Mouse (Mus musculus) gastrocnemius, postnatal 25 days (tissue): ENCODE data around the gene Hmga2. TPM values are rescaled to one million over a fixed set of nuclear protein-coding genes. Genes with fewer than 3 reads are reported as not detected.
A peak's percentile ranks its signal among the peaks of the same experiment; 100 is the strongest.

Experiments used
- DNase-seq: peaks from one replicate; pipeline ENCODE4 v3.0.0; 2022
- total RNA-seq, 2 experiments: library from RNA; stranded (reverse); gene quantifications; 1 replicate in 1 of 2; 2 replicates in 1 of 2; pipeline ENCODE4 v1.2.3; 2021

The Hmga2 gene
- total RNA-seq, 2 experiments from 2014 or later: 0.08 to 0.13 TPM

DNA sequence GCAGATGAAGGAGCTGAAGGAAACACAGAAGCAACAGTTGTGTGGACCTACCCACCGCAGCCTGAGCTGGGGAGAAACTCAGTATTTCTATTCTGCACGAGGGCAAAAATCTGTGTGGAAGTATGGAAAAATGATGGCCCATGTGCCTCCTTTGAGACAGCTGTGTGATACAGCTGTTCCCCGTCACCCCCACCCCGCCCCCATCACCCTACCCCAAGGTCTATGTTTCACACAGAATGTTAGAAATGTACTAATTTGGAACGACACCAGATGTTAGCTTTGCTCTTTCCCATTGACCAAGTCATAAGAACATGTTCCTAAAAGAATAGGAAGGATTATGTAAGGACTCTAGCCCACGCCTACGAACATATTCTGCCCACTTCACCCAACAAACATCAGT is 53.0 kb downstream of the Hmga2 start:
- DNase-seq: no peak

DNA sequence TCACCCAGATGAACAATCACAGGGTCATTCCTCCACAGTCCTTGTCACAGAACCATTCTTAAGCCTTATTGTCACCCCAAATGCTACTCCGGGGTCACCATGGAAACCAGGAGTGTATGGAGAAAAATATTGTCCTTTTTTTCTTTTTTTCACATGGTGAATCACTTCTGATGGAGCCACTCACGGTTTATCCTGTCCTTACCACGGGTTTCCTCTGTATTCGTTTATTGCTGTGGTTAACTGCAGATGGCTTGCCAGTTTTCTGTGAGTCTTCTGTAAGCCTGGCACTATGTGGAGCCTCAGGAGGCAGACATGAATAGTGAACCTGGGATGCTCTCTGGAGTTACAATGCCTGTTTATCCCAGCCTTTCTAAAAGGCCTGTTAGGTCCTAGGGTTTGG is 53.4 kb downstream of the Hmga2 start:
- DNase-seq: no peak

- peak; percentile 82 for DNase-seq
Observed at GRCm38 (mm10) chr10:120422050-120422449, 54.2 kb downstream of the Hmga2 start.

DNA sequence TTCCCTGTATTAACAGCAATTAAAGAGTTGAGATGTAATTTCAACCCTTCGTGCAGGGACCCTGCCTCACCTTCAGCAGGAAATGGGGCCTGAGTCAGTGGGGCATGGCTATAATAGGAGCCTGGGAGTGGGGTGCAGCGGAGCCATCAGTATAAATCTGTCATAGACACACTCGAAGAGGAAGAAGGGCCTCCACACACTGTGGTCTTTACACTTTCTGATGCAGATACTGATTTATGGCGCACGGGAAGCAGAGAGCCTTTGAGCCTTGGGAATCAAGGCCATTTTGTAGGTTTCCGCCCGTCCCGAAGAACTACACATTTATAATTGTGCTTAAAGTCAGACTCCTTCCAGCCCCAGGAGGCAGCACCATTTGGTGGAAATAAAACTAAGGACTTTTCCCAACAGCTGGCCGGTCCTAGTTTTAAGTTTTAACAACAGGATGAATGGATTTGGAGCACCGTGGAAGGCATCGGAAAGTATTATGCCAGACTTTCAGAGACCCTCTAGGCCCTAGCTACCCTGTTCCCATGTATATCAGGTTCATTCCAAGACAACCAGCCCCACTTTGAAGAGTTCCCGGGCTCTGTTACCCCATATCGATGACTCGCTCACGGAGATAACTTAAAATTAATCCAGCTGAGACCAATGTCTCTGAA is 55.2 kb downstream of the Hmga2 start:
- no peak for DNase-seq

DNA sequence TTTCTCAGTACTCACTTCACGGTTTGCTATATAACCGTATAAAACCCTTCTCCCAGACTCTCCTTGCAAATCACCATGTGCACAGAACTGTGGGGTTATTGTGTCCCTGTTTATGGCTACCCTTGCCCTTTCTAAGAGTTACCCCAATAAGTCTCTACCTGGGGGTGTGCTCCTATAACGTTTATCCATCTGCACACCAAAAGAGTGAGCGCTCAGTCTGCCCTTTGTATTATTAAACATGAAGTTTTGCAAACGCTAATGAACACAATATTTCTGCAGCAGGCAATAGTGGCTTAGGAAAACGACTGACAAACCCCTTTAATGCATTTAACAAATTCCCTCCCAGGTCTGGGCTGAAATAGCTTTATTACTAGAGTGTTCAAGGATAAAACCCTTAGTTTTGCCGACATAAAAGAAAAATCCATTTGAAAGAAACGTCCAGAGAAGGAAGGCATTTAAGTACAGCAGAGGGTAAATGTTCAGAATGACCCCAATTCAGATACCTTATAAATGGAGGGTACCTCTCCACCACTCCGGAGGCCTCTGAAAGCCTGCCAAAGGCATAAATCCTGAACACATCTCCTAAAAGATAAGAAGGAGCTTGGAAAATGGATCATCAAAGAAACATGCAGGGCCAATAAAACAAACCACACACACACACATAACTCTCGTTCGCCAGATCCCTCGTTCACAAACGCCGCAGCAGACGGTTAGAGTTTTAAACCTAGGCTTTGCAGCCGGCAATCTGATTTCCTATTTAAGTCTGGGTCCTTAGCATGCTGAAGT is 57.3 kb downstream of the Hmga2 start:
- no peak for DNase-seq

- no peak for DNase-seq
Observed at GRCm38 (mm10) chr10:120418211-120418610, 58.1 kb downstream of the Hmga2 start.

DNA sequence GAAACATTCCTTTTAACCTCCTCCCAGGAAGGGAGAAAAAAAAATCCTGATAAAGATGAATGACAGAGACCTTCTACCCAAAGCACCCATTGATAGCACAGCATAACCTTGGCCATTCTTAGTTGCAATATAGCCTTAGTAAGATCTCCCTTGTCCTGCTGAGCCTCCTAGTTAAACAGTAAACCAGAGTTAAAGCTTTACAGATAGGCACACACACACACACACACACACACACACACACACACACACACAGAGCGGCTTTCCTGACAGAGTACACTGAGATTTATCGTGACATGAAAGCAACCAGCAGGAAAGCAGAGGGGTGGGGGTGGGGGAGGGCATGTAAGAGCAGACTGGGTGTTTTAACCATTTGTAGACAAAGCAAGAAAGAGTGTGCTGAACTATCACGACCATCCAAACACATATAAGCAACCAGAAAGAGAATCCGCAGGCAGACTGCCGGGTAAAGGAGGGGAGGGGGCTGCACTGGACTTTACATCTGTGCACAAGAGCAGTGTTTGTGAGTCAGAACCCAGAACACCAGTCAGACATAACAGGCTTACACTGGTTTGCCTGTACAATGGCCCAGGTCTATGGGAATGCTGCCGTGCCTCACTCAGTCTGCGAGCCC is 58.7 kb downstream of the Hmga2 start:
- DNase-seq: no peak

DNA sequence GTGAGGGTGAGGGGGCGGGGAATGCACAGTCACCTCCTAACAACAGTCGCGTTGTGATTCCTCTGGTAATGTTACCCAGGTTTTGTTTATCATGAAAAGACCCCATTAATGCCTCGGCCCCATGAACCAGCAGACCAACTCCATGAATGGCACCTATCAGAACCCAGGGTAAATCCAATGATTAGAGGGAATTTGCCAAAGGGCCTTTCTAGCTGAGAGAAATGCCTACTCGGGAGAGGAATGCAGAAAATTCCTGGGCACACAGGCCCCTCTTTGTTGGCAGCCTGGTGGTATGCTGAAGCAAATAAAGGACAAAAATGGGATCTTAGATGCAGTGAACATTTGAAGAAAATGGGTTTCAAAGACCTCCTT is 59.2 kb downstream of the Hmga2 start:
- DNase-seq: no peak

- no peak for DNase-seq
Observed at GRCm38 (mm10) chr10:120416628-120417027, 59.6 kb downstream of the Hmga2 start.

DNA sequence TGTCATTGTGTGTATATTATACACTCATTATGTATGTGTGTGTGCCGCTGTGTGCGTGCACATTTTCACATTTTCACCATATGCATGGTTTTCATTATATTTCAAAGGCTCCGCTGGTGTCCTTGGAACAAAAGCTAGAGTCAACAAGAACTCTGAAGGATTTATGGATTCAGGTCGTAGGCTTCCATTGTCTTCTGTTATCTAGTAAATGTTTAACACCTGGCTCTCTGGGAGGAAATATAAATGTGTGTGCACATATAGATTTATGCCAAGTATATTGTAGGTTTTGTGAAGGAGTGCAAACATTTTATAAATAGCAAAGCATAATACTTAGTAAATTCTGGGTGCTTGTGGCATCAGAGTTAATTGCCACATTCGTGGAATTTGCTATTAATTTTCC is 64.1 kb downstream of the Hmga2 start:
- DNase-seq: no peak

- DNase-seq: no peak
Observed at GRCm38 (mm10) chr10:120410958-120411357, 65.3 kb downstream of the Hmga2 start.

DNA sequence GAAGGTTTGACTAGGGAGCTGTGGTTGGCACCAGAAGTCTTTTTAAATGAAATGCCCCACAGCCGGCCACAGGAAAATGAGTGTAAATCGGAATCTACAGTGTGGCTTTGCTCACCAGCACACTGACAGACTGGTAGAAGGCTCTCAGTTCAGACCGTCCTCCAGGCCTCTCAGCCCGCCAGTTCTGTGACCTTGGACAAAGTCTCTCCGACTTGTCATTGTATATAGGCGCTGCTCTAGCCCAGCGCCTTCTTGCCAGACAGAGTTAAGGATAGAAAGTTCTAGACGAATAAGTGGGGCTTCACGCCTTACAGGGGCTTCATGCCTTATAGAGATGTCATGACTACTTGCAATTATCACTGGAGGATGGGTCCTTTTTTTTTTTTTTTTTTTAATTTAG is 67.1 kb downstream of the Hmga2 start:
- DNase-seq: no peak

GRCm38 (mm10) chr10:120407230-120407629 is 69.0 kb downstream of the Hmga2 start:
- DNase-seq: no peak

DNA sequence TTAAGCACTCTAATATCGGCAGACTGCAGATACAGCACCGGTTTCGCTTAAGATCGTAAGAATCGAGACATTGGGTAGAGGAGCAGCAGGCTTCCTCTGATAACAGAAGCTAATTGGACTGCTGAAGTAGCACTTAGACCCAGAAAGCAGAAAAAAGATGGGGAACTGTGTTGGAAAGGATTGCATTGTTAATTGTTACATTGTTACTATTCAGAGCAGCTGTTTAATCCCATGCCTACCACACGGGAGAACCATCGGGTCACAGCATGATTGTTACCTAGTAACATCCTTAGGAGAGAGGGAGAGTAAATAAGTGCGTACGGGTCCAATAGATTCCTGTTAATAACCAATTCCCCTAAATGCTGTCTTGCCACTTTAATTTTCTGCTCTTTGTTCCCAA is 70.2 kb downstream of the Hmga2 start:
- DNase-seq: no peak

DNA sequence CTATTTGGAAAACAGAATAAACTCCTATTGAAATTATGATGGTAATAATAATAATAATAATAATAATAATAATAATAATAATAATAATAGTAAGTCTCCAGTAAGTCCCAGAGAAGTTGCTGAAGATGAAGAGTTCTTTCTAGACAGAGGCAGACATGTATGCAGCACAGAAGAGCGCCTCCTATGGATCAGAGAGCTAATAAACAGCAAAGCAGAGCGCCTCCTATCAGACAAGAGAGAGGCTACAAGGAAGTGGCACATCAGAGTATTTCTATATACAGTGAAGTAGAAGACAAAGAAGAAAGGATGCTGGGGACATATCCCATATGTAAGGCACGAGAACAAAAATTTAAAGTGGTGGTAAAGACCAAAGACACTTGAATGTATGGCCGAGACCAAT is 70.9 kb downstream of the Hmga2 start:
- DNase-seq: no peak

DNA sequence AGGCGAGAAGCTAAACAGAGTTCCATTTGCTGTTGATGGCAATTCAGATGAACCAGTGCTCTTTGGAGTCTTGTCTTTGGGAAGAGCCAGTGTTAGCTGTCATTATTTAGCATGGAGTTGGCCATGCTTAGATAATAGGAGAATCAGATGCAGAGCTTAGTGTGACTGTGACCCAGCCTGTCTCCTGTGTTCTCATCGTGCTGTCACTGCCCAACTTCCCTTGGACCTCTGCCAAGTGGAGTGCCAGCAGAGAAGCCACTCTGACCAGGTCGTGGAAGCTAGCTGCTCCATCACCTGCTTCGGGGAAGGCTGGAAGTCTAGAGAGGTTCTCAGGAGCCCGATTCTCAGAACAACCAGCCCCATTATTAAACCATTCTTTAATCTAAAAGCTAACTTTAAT is 73.3 kb downstream of the Hmga2 start:
- no peak for DNase-seq

GRCm38 (mm10) chr10:120401787-120402186 is 74.5 kb downstream of the Hmga2 start:
- DNase-seq: no peak

GRCm38 (mm10) chr10:120399846-120400510 is 76.3 kb downstream of the Hmga2 start:
- DNase-seq: no peak

GRCm38 (mm10) chr10:120398745-120399144 is 77.5 kb downstream of the Hmga2 start:
- no peak for DNase-seq

- no peak for DNase-seq
Observed at GRCm38 (mm10) chr10:120397211-120397631, 79.0 kb downstream of the Hmga2 start.

- no peak for DNase-seq
Observed at GRCm38 (mm10) chr10:120395550-120395949, 80.7 kb downstream of the Hmga2 start.

DNA sequence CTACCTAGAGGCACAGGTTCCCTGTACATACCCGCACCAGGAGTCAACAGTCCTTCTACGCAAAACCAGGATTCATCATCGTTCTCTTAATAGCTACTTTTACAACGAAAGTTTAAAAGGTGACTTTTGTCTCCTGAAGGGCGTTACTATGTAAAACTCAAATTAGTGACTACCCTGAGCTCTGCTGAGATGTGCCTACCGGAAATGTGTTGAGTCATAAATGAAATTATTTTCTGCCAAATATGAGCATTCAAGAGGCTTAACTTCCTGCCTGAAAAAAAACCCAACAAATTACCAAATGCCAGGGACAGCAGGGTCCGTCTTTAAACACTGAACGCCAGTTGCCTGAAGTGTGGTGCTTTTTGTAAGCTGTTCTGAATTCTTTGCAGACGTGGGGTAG is 81.5 kb downstream of the Hmga2 start:
- DNase-seq: no peak
